Mouse (Mus musculus) G1E (cell line): ENCODE measurements at regions not wholly inside any gene's neighbourhood (a gene's known extent, or its start where the extent isn't known, plus 50 kb on each side); places are given as distances from the start of the nearest gene placed in this dataset.

Source experiments
- CTCF ChIP-seq: IDR thresholded peaks from 2 replicates; pipeline ENCODE4 v1.5.1; 2012; ENCODE audit warnings: low read depth, low read length, inconsistent platforms, mixed read lengths
- GATA1 ChIP-seq: IDR thresholded peaks from 2 replicates; pipeline ENCODE4 v1.6.1; 2012; ENCODE audit warnings: borderline replicate concordance, low read length, inconsistent platforms, mixed read lengths
- GATA2 ChIP-seq: IDR thresholded peaks from 2 replicates; pipeline ENCODE4 v1.6.1; 2012; ENCODE audit warnings: low read depth, low read length, inconsistent platforms, borderline replicate concordance
- POLR2AphosphoS5 ChIP-seq: IDR thresholded peaks from 2 replicates; pipeline ENCODE4 v1.6.1; 2012; ENCODE audit warnings: low read depth, low read length, inconsistent platforms; ENCODE audit not compliant: insufficient replicate concordance

GRCm38 (mm10) chr11:64711801-64712200 is 267.0 kb upstream of the Elac2 start:
- TF ChIP-seq CTCF (no peak), GATA1 (no peak), GATA2 (no peak), POLR2AphosphoS5 (no peak)
